Mouse (Mus musculus) hindbrain, embryonic 16.5 days (tissue): ENCODE measurements around the gene Sgms1. TPM values are rescaled to one million over a fixed set of nuclear protein-coding genes. Genes with fewer than 3 reads are reported as not detected.

Experiments
- ATAC-seq: fragments of 200-750 bp; cut with Nextera tagmentation; 2 replicates; pipeline ENCODE4 v1.8.0; 2017; ENCODE audit warnings: moderate TSS enrichment, moderate library complexity
- H3K27ac ChIP-seq: fragments of 300-500 bp; sonication (generic); 2 replicates; pipeline ENCODE4 v1.5.1; 2014; ENCODE audit warnings: low read depth, mild to moderate bottlenecking, control low read depth, low read length, moderate library complexity
- H3K27me3 ChIP-seq: fragments of 300-500 bp; sonication (generic); replicated peaks from 2 replicates; pipeline ENCODE4 v1.6.1; 2014; ENCODE audit warnings: low read length; ENCODE audit not compliant: control insufficient read depth, insufficient read depth
- H3K36me3 ChIP-seq: fragments of 300-500 bp; sonication (generic); 2 replicates; pipeline ENCODE4 v1.6.1; 2014; ENCODE audit warnings: mild to moderate bottlenecking, low read length, moderate library complexity, mixed read lengths; ENCODE audit not compliant: control insufficient read depth, insufficient read depth
- H3K4me1 ChIP-seq: fragments of 300-500 bp; sonication (generic); 2 replicates; pipeline ENCODE4 v1.6.1; 2014; ENCODE audit warnings: low read depth, low read length; ENCODE audit not compliant: control insufficient read depth, insufficient read depth
- H3K4me2 ChIP-seq: fragments of 300-500 bp; sonication (generic); 2 replicates; pipeline ENCODE4 v1.6.1; 2014; ENCODE audit warnings: mild to moderate bottlenecking, low read length, control low read depth, moderate library complexity
- H3K4me3 ChIP-seq: fragments of 300-500 bp; sonication (generic); 2 replicates; pipeline ENCODE4 v1.5.1; 2014; ENCODE audit warnings: mild to moderate bottlenecking, low read length, control low read depth, moderate library complexity
- H3K9ac ChIP-seq: fragments of 300-500 bp; sonication (generic); 2 replicates; pipeline ENCODE4 v1.6.1; 2014; ENCODE audit warnings: low read depth, mild to moderate bottlenecking, control low read depth, low read length, moderate library complexity
- H3K9me3 ChIP-seq: fragments of 300-500 bp; sonication (generic); 2 replicates; pipeline ENCODE4 v1.6.1; 2014; ENCODE audit warnings: mild to moderate bottlenecking, low read length, moderate library complexity; ENCODE audit not compliant: control insufficient read depth
- WGBS: fragments of 180-500 bp; shearing (Covaris S2); extraction: QIAGEN DNeasy Blood & Tissue Kit; methylation state at CpG from one replicate; pipeline ENCODE4 v1.1.7; 2014; 5-methylcytosine and 5-hydroxymethylcytosine counted together
- polyA plus RNA-seq: library from polyadenylated mRNA; unstranded; fragments of >200 nt; fragmentation: Nextera tagmentation; extraction: Ambion mirVana; gene quantifications from 2 replicates; pipeline ENCODE4 v1.2.1, GENCODE M21; 2015

The Sgms1 gene
- polyA plus RNA-seq, 1 experiment from 2014 or later = 21.7 TPM

- Histone ChIP-seq H3K4me1 (no peaks in the 10 kb centered on the region), H3K9me3 (no peaks in the 10 kb centered on the region), H3K4me2 (no peak overlapping the region), H3K27me3 (no peaks in the 10 kb centered on the region), H3K27ac (no peak overlapping the region), H3K36me3 (no peaks in the 10 kb centered on the region), H3K4me3 (no peak overlapping the region), H3K9ac (no peak overlapping the region)
- no peak for ATAC-seq
- WGBS = 96% methylated on average over 1 of the region's 1 CpGs
Measured at GRCm38 (mm10) chr19:32263753-32264152, 125.8 kb downstream of the Sgms1 start.

DNA sequence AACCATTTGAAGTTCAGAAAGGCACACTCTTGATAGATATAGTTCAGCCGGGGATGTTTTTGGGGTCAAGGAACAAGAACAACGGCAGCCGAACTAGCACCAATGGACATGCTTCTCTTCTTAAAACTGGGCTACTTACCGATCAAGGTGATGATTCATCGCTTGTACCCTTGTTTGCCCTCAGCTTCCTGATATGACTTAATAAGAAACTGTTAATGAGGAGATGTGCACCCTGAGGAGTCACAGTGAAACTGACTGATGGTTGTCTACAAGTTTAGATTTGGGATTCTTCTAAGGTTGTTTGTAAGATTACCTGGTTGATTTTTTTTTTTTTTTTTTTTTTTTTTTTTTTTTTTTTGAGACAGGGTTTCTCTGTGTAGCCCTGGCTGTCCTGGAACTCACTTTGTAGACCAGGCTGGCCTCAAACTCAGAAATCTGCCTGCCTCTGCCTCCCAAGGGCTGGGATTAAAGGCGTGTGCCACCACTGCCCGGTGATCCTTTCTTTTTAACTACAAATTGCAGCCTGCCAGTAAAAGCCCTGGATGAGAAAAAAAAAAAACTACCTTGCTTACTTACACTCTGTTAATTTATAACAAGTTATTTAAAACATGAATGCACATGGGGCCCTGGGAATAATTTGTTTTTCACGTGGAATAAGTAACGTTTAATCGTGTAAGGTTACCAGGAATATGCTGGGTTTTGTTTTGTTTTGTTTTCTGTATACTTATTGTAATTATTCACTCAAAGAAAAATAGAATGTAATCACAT, 126.5 kb downstream of the Sgms1 start:
- H3K4me2 ChIP-seq = no peak overlapping the region
- no peaks in the 10 kb centered on the region for H3K9me3 ChIP-seq
- H3K4me1 ChIP-seq = no peaks in the 10 kb centered on the region
- H3K4me3 ChIP-seq = no peak overlapping the region
- no peak overlapping the region for H3K27ac ChIP-seq
- no peaks in the 10 kb centered on the region for H3K27me3 ChIP-seq
- ATAC-seq = no peak
- no peak overlapping the region for H3K9ac ChIP-seq
- WGBS = 90% methylated on average over 10 of the region's 10 CpGs
- no peaks in the 10 kb centered on the region for H3K36me3 ChIP-seq

- Histone ChIP-seq H3K4me1 (no peaks in the 10 kb centered on the region), H3K27me3 (no peaks in the 10 kb centered on the region), H3K36me3 (no peaks in the 10 kb centered on the region), H3K9ac (no peak overlapping the region), H3K4me2 (no peak overlapping the region), H3K27ac (no peak overlapping the region), H3K4me3 (no peak overlapping the region), H3K9me3 (no peaks in the 10 kb centered on the region)
- WGBS = 69% methylated on average over 8 of the region's 8 CpGs
- ATAC-seq = no peak
Measured at GRCm38 (mm10) chr19:32260869-32261688, 128.4 kb downstream of the Sgms1 start.

- WGBS = 92% methylated on average over 2 of the region's 2 CpGs
- Histone ChIP-seq H3K4me2 (no peak overlapping the region), H3K9me3 (no peaks in the 10 kb centered on the region), H3K4me3 (no peak overlapping the region), H3K27me3 (no peaks in the 10 kb centered on the region), H3K36me3 (no peaks in the 10 kb centered on the region), H3K9ac (no peak overlapping the region), H3K4me1 (no peaks in the 10 kb centered on the region), H3K27ac (no peak overlapping the region)
- ATAC-seq = no peak
Measured at GRCm38 (mm10) chr19:32259830-32260229, 129.7 kb downstream of the Sgms1 start.

GRCm38 (mm10) chr19:32259048-32259447, 130.5 kb downstream of the Sgms1 start:
- Histone ChIP-seq H3K27me3 (no peaks in the 10 kb centered on the region), H3K4me3 (no peak overlapping the region), H3K4me1 (no peaks in the 10 kb centered on the region)

GRCm38 (mm10) chr19:32258146-32258545, 131.4 kb downstream of the Sgms1 start:
- H3K36me3 ChIP-seq = no peaks in the 10 kb centered on the region
- H3K4me3 ChIP-seq = no peak overlapping the region
- no peak overlapping the region for H3K9ac ChIP-seq
- ATAC-seq = no peak
- H3K27me3 ChIP-seq = no peaks in the 10 kb centered on the region
- WGBS = 74% methylated on average over 5 of the region's 5 CpGs
- H3K4me1 ChIP-seq = no peaks in the 10 kb centered on the region
- H3K4me2 ChIP-seq = no peak overlapping the region
- H3K27ac ChIP-seq = no peak overlapping the region
- H3K9me3 ChIP-seq = no peaks in the 10 kb centered on the region

More at GRCm38 (mm10) chr19:32259048-32259447, 130.5 kb downstream of the Sgms1 start:
- WGBS = 81% methylated on average over 4 of the region's 4 CpGs
- no peaks in the 10 kb centered on the region for H3K9me3 ChIP-seq
- H3K36me3 ChIP-seq = no peaks in the 10 kb centered on the region
- no peak overlapping the region for H3K4me2 ChIP-seq
- no peak overlapping the region for H3K27ac ChIP-seq
- H3K9ac ChIP-seq = no peak overlapping the region
- no peak for ATAC-seq

- no peaks in the 10 kb centered on the region for H3K9me3 ChIP-seq
- no peak overlapping the region for H3K9ac ChIP-seq
- H3K36me3 ChIP-seq = no peaks in the 10 kb centered on the region
- H3K4me2 ChIP-seq = no peak overlapping the region
- ATAC-seq = no peak
- H3K27me3 ChIP-seq = no peaks in the 10 kb centered on the region
- 94% methylated on average over 3 of the region's 3 CpGs for WGBS
- H3K4me1 ChIP-seq = no peaks in the 10 kb centered on the region
- H3K4me3 ChIP-seq = no peak overlapping the region
- H3K27ac ChIP-seq = no peak overlapping the region
Measured at GRCm38 (mm10) chr19:32257616-32258015, 131.9 kb downstream of the Sgms1 start.

- no peaks in the 10 kb centered on the region for H3K4me1 ChIP-seq
- H3K27me3 ChIP-seq = no peaks in the 10 kb centered on the region
- H3K4me2 ChIP-seq = no peak overlapping the region
- 80% methylated on average over 4 of the region's 4 CpGs for WGBS
- ATAC-seq = no peak
- H3K4me3 ChIP-seq = no peak overlapping the region
- H3K36me3 ChIP-seq = no peaks in the 10 kb centered on the region
- no peak overlapping the region for H3K9ac ChIP-seq
- H3K9me3 ChIP-seq = no peaks in the 10 kb centered on the region
- no peak overlapping the region for H3K27ac ChIP-seq
Measured at GRCm38 (mm10) chr19:32256706-32257415, 132.7 kb downstream of the Sgms1 start.
